Mouse (Mus musculus) limb, embryonic 14.5 days (tissue): ENCODE measurements around the gene Fbxw11. TPM values are rescaled to one million over a fixed set of nuclear protein-coding genes. Genes with fewer than 3 reads are reported as not detected.

ENCODE experiments used
- ATAC-seq: fragments of 200-750 bp; cut with Nextera tagmentation; 2 replicates; pipeline ENCODE4 v1.8.0; 2017; ENCODE audit warnings: low read depth, moderate number of reproducible peaks, moderate TSS enrichment; ENCODE audit not compliant: low FRiP score
- DNase-seq: peaks from one replicate; pipeline ENCODE4 v3.0.0-alpha.2; 2015; ENCODE audit warnings: low spot score
- H3K27ac ChIP-seq: fragments of 300-500 bp; sonication (generic); replicated peaks from 2 replicates; pipeline ENCODE4 v1.5.1; 2014; ENCODE audit warnings: low read depth, mild to moderate bottlenecking, low read length, moderate library complexity, mixed read lengths
- H3K27me3 ChIP-seq: fragments of 300-500 bp; sonication (generic); 2 replicates; pipeline ENCODE4 v1.6.1; 2014; ENCODE audit warnings: low read length, mixed read lengths; ENCODE audit not compliant: control insufficient read depth, insufficient read depth
- H3K36me3 ChIP-seq: fragments of 300-500 bp; sonication (generic); 2 replicates; pipeline ENCODE4 v1.6.1; 2014; ENCODE audit warnings: mild to moderate bottlenecking, low read length, moderate library complexity, mixed read lengths; ENCODE audit not compliant: control insufficient read depth, insufficient read depth
- H3K4me1 ChIP-seq: fragments of 300-500 bp; sonication (generic); 2 replicates; pipeline ENCODE4 v1.6.1; 2014; ENCODE audit warnings: antibody characterized with exemption, low read length, mixed read lengths; ENCODE audit not compliant: control insufficient read depth, insufficient read depth
- H3K4me2 ChIP-seq: fragments of 300-500 bp; sonication (generic); replicated peaks from 2 replicates; pipeline ENCODE4 v1.6.1; 2014; ENCODE audit warnings: low read depth, mild to moderate bottlenecking, low read length, moderate library complexity; ENCODE audit not compliant: severe bottlenecking
- H3K4me3 ChIP-seq: fragments of 300-500 bp; sonication (generic); replicated peaks from 2 replicates; pipeline ENCODE4 v1.5.1; 2014; ENCODE audit warnings: low read length
- H3K9ac ChIP-seq: fragments of 300-500 bp; sonication (generic); 2 replicates; pipeline ENCODE4 v1.6.1; 2014; ENCODE audit warnings: mild to moderate bottlenecking, low read depth, low read length, moderate library complexity; ENCODE audit not compliant: severe bottlenecking
- H3K9me3 ChIP-seq: fragments of 300-500 bp; sonication (generic); 2 replicates; pipeline ENCODE4 v1.6.1; 2016; ENCODE audit warnings: low read length; ENCODE audit not compliant: control insufficient read depth
- POLR2A ChIP-seq: fragments of 200-500 bp; IDR thresholded peaks from 2 replicates; pipeline ENCODE4 v1.8.0; 2012; ENCODE audit warnings: inconsistent platforms, mild to moderate bottlenecking, moderate library complexity, borderline replicate concordance; ENCODE audit not compliant: insufficient read depth, insufficient read length; ENCODE audit errors: extremely low read depth
- WGBS: fragments of 180-500 bp; shearing (Covaris S2); extraction: QIAGEN DNeasy Blood & Tissue Kit; methylation state at CpG from one replicate; pipeline ENCODE4 v1.1.7; 2014; 5-methylcytosine and 5-hydroxymethylcytosine counted together
- polyA plus RNA-seq, 2 experiments: library from polyadenylated mRNA; depleted of rRNA in 1 of 2; stranded (reverse) in 1 of 2; unstranded in 1 of 2; fragments of >200 nt; fragmentation: Nextera tagmentation in 1 of 2; extraction: Ambion mirVana in 1 of 2; gene quantifications; 2 replicates each; pipeline versions ENCODE4 v1.2.1 to v1.2.3; 2012 to 2014

Fbxw11 gene
- polyA plus RNA-seq, 2 experiments, result 56.1 to 63.2 TPM

GRCm38 (mm10) chr11:32751863-32752594 is 109.5 kb downstream of the Fbxw11 start:
- TF ChIP-seq POLR2A, result no peak
- H3K27me3 ChIP-seq, result no peaks in the 10 kb centered on the region
- H3K4me2 ChIP-seq, result no peak overlapping the region
- no peak overlapping the region for H3K4me3 ChIP-seq
- WGBS, result 42% methylated on average over 7 of the region's 7 CpGs
- H3K9me3 ChIP-seq, result no peaks in the 10 kb centered on the region
- no peak overlapping the region for H3K9ac ChIP-seq
- peak; percentile 24 for DNase-seq
- H3K4me1 ChIP-seq, result peaks cover 13% of the 10 kb centered on the region; the same call in 1 of the 2 replicates
- ATAC-seq, result peak; percentile 54; the same call in 1 of the 2 replicates
- H3K36me3 ChIP-seq, result peaks cover 6% of the 10 kb centered on the region; the same call in 1 of the 2 replicates
- H3K27ac ChIP-seq, result no peak overlapping the region; the same call in 1 of the 2 replicates

GRCm38 (mm10) chr11:32752595-32752885 is 110.0 kb downstream of the Fbxw11 start:
- no peak overlapping the region; the same call in 1 of the 2 replicates for H3K27ac ChIP-seq
- DNase-seq, result no peak
- ATAC-seq, result no peak

GRCm38 (mm10) chr11:32753358-32753757 is 110.8 kb downstream of the Fbxw11 start:
- no peak overlapping the region for H3K4me3 ChIP-seq
- no peak overlapping the region for H3K9ac ChIP-seq
- 82% methylated on average over 2 of the region's 2 CpGs for WGBS

More at GRCm38 (mm10) chr11:32752595-32752885, 110.0 kb downstream of the Fbxw11 start:
- Histone ChIP-seq H3K4me2 (no peak overlapping the region), H3K9me3 (no peaks in the 10 kb centered on the region), H3K9ac (no peak overlapping the region), H3K4me3 (no peak overlapping the region), H3K4me1 (peaks cover 13% of the 10 kb centered on the region; the same call in 1 of the 2 replicates), H3K36me3 (peaks cover 4% of the 10 kb centered on the region; the same call in 1 of the 2 replicates), H3K27me3 (no peaks in the 10 kb centered on the region)
- WGBS, result 79% methylated on average over 5 of the region's 5 CpGs
- no peak for TF ChIP-seq POLR2A

GRCm38 (mm10) chr11:32762773-32763172 is 120.2 kb downstream of the Fbxw11 start:
- 52% methylated on average over 3 of the region's 3 CpGs for WGBS
- Histone ChIP-seq H3K4me1 (no peaks in the 10 kb centered on the region), H3K9ac (no peak overlapping the region), H3K36me3 (no peaks in the 10 kb centered on the region), H3K27ac (no peak overlapping the region), H3K4me3 (no peak overlapping the region), H3K4me2 (no peak overlapping the region), H3K9me3 (no peaks in the 10 kb centered on the region), H3K27me3 (no peaks in the 10 kb centered on the region)
- no peak for TF ChIP-seq POLR2A
- DNase-seq, result peak; percentile 53
- no peak for ATAC-seq

More at GRCm38 (mm10) chr11:32753358-32753757, 110.8 kb downstream of the Fbxw11 start:
- Histone ChIP-seq H3K9me3 (no peaks in the 10 kb centered on the region), H3K27ac (no peak overlapping the region), H3K4me1 (peaks cover 13% of the 10 kb centered on the region; the same call in 1 of the 2 replicates), H3K4me2 (no peak overlapping the region), H3K36me3 (0 out of 2 replicates have a peak, but pooled peaks cover 2% of the 10 kb centered on the region), H3K27me3 (no peaks in the 10 kb centered on the region)
- ATAC-seq, result no peak
- DNase-seq, result no peak
- no peak for TF ChIP-seq POLR2A

- WGBS, result 73% methylated on average over 18 of the region's 18 CpGs
- Histone ChIP-seq H3K9ac (no peak overlapping the region), H3K4me3 (no peak overlapping the region), H3K4me2 (no peak overlapping the region), H3K36me3 (no peaks in the 10 kb centered on the region), H3K27ac (no peak overlapping the region), H3K27me3 (no peaks in the 10 kb centered on the region), H3K9me3 (no peaks in the 10 kb centered on the region), H3K4me1 (peaks cover 19% of the 10 kb centered on the region)
- DNase-seq (no peak), ATAC-seq (no peak)
- TF ChIP-seq POLR2A, result no peak
Measured at GRCm38 (mm10) chr11:32767496-32768230, 125.1 kb downstream of the Fbxw11 start.
